9 mouse cellular contexts compared by ENCODE assay signal in genomic region chr4:125962677-125963076, GRCm38 (mm10).
DNase-seq lines count a peak whose midpoint lies in the region; ATAC-seq and TF ChIP-seq lines count a peak whose summit lies in the region.
"Had no signal": no experiment of that assay in that cellular context is flagged by ENCODE, and none has a peak within 500 bp of the region (broad histone marks: within the 10 kb centered on the region; RNA-seq: fewer than 3 reads in every experiment).

No protein-coding gene starts in this region.

- no peaks in the 10 kb centered on the region for H3K9me3 ChIP-seq in forebrain, embryonic 15.5 days
- no peaks in the 10 kb centered on the region for H3K9me3 ChIP-seq in hindbrain, postnatal 0 days (ENCODE audit: low read length)
- H3K9me3 ChIP-seq in midbrain, embryonic 16.5 days (replicated peaks; ENCODE audit: control insufficient read depth, low read length, poor library complexity, severe bottlenecking) = no peaks in the 10 kb centered on the region

- ATAC-seq in forebrain, embryonic 15.5 days (replicated peaks) = peak; percentile 71
- ATAC-seq in hindbrain, postnatal 0 days = 0 out of 2 replicates have a peak, but pooled peaks have one; percentile 24
- ATAC-seq in midbrain, embryonic 16.5 days = peak; percentile 75; the same call in 1 of the 2 replicates

- peak; percentile 58 for DNase-seq in gastrocnemius, adult 18-20 months (ENCODE audit: low spot score)
- DNase-seq in gastrocnemius, postnatal 25 days = no peak
- DNase-seq in cerebellum, adult 11 months = peak; percentile 60
- peak; percentile 88 for DNase-seq in hindbrain, postnatal 0 days (ENCODE audit: low spot score)
- peak; percentile 69 to 83 for DNase-seq in left cerebral cortex, postnatal 14 days (ENCODE audit: low spot score in 2 of 2)
- peak; percentile 49 to 82 for DNase-seq in spleen, adult 2 months (ENCODE audit: low read depth in 1 of 2, low spot score in 2 of 2)

- 0 out of 2 replicates have a peak, but pooled peaks cover 3% of the 10 kb centered on the region for H3K27me3 ChIP-seq in forebrain, embryonic 15.5 days
- no peaks in the 10 kb centered on the region for H3K27me3 ChIP-seq in hindbrain, postnatal 0 days (ENCODE audit: insufficient read depth, low read length)
- H3K27me3 ChIP-seq in midbrain, embryonic 16.5 days (ENCODE audit: control insufficient read depth, insufficient read depth, low read depth, low read length) = no peaks in the 10 kb centered on the region; the same call in 1 of the 2 replicates
- no peaks in the 10 kb centered on the region for H3K27me3 ChIP-seq in spleen, adult 2 months (ENCODE audit: control insufficient read depth, insufficient read depth, low read length)

- no peak for TF ChIP-seq POLR2A in spleen, adult 2 months (IDR thresholded peaks at IDR 0.05; ENCODE audit: low read depth, low read length)

- no peak overlapping the region for H3K4me2 ChIP-seq in forebrain, embryonic 15.5 days (replicated peaks)
- H3K4me2 ChIP-seq in hindbrain, postnatal 0 days (ENCODE audit: low read depth, low read length) = no peak overlapping the region
- no peak overlapping the region for H3K4me2 ChIP-seq in midbrain, embryonic 16.5 days (ENCODE audit: low read length)

- 3% methylated on average over 7 of the region's 7 CpGs for WGBS in forebrain, embryonic 15.5 days
- WGBS in hindbrain, postnatal 0 days = 5% methylated on average over 7 of the region's 7 CpGs
- WGBS in midbrain, embryonic 16.5 days = 6% methylated on average over 7 of the region's 7 CpGs
- 4% methylated on average over 7 of the region's 7 CpGs for WGBS in spleen, adult 2 months

- H3K9ac ChIP-seq in forebrain, embryonic 15.5 days (replicated peaks) = no peak overlapping the region
- H3K9ac ChIP-seq in hindbrain, postnatal 0 days (replicated peaks; ENCODE audit: low read length) = no peak overlapping the region
- H3K9ac ChIP-seq in midbrain, embryonic 16.5 days (ENCODE audit: low read depth, low read length) = no peak overlapping the region

- TF ChIP-seq CTCF in hindbrain, postnatal 0 days (IDR thresholded peaks at IDR 0.05; ENCODE audit: low read depth) = peak; percentile 97
- TF ChIP-seq CTCF in spleen, adult 2 months (IDR thresholded peaks at IDR 0.05; ENCODE audit: extremely low read depth, insufficient read depth, insufficient read length, insufficient replicate concordance) = peak; percentile 92

- no peaks in the 10 kb centered on the region for H3K4me1 ChIP-seq in forebrain, embryonic 15.5 days
- H3K4me1 ChIP-seq in hindbrain, postnatal 0 days (ENCODE audit: insufficient read depth, low read length) = no peaks in the 10 kb centered on the region
- H3K4me1 ChIP-seq in midbrain, embryonic 16.5 days (ENCODE audit: control insufficient read depth, insufficient read depth, low read length) = no peaks in the 10 kb centered on the region
- peaks cover 5% of the 10 kb centered on the region; the same call in 1 of the 2 replicates for H3K4me1 ChIP-seq in spleen, adult 2 months (ENCODE audit: control insufficient read depth, insufficient read depth, insufficient read length)

- no peaks in the 10 kb centered on the region for H3K36me3 ChIP-seq in forebrain, embryonic 15.5 days
- no peaks in the 10 kb centered on the region for H3K36me3 ChIP-seq in hindbrain, postnatal 0 days (ENCODE audit: insufficient read depth, low read length)
- no peaks in the 10 kb centered on the region for H3K36me3 ChIP-seq in midbrain, embryonic 16.5 days (ENCODE audit: control insufficient read depth, insufficient read depth, low read length)
- H3K36me3 ChIP-seq in spleen, adult 2 months (ENCODE audit: control insufficient read depth, insufficient read depth, low read length) = no peaks in the 10 kb centered on the region

- intact Hi-C loops in left cerebral cortex, postnatal 14 days (cut with DNase I) = loop anchor here (10.0 kb wide), 1 partner anchor 738 kb away; no protein-coding TSS in a partner anchor

- H3K27ac ChIP-seq in forebrain, embryonic 15.5 days (replicated peaks) = no peak overlapping the region
- no peak overlapping the region for H3K27ac ChIP-seq in hindbrain, postnatal 0 days
- H3K27ac ChIP-seq in midbrain, embryonic 16.5 days (ENCODE audit: low read length) = no peak overlapping the region
- no peak overlapping the region for H3K27ac ChIP-seq in spleen, adult 2 months (ENCODE audit: insufficient read depth, low read length)

- no peak overlapping the region for H3K4me3 ChIP-seq in forebrain, embryonic 15.5 days
- no peak overlapping the region for H3K4me3 ChIP-seq in hindbrain, postnatal 0 days (ENCODE audit: low read length)
- H3K4me3 ChIP-seq in midbrain, embryonic 16.5 days (ENCODE audit: low read depth, low read length) = no peak overlapping the region
- H3K4me3 ChIP-seq in spleen, adult 2 months (ENCODE audit: extremely low read depth, insufficient read depth, insufficient read length) = no peak overlapping the region
- H3K4me3 ChIP-seq: myocyte had no signal

Comparison
In these comparisons a context has a peak if more than half of its experiments do, and no peak if none do; other contexts are left out.
1. ATAC-seq: peak in every context shown above with its lines; median percentile 75 in midbrain, embryonic 16.5 days; 71 in forebrain, embryonic 15.5 days; 24 in hindbrain, postnatal 0 days.